Mouse (Mus musculus): ENCODE results near the gene Commd1. TPM values are rescaled to one million over a fixed set of nuclear protein-coding genes. Genes with fewer than 3 reads are reported as not detected.

The Commd1 gene
- polyA plus RNA-seq, 1 experiment from 2014 or later: 372 TPM

- Histone ChIP-seq H3K9me3 (no peaks in the 10 kb centered on the region), H3K4me1 (peaks cover 10% of the 10 kb centered on the region), H3K4me3 (no peak overlapping the region), H3K27me3 (no peaks in the 10 kb centered on the region), H3K27ac (no peak overlapping the region), H3K9ac (no peak overlapping the region), H3K4me2 (replicated peaks) (no peak overlapping the region), H3K36me3 (no peaks in the 10 kb centered on the region)
- WGBS: 81% methylated on average over 3 of the region's 3 CpGs
- no peak for ATAC-seq (ENCODE audit: low FRiP score, low read depth)
Measured at GRCm38 (mm10) chr11:22985510-22985909, 3.3 kb upstream of the Commd1 start.

GRCm38 (mm10) chr11:22982846-22983245 is 664 bp upstream of the Commd1 start:
- no peak overlapping the region for H3K4me3 ChIP-seq

GRCm38 (mm10) chr11:22981543-22981950 is 635 bp downstream of the Commd1 start:
- peak; percentile 14; the same call in 1 of the 2 replicates for ATAC-seq (ENCODE audit: low FRiP score, low read depth)

More at GRCm38 (mm10) chr11:22982846-22983245, 664 bp upstream of the Commd1 start:
- ATAC-seq (ENCODE audit: low FRiP score, low read depth): no peak
- 75% methylated on average over 6 of the region's 6 CpGs for WGBS
- H3K27ac ChIP-seq: no peak overlapping the region
- H3K27me3 ChIP-seq: no peaks in the 10 kb centered on the region
- no peak overlapping the region; the same call in 1 of the 2 replicates for H3K4me2 ChIP-seq (replicated peaks)
- H3K9me3 ChIP-seq: no peaks in the 10 kb centered on the region
- no peak overlapping the region for H3K9ac ChIP-seq
- peaks cover 14% of the 10 kb centered on the region for H3K36me3 ChIP-seq
- peaks cover 17% of the 10 kb centered on the region for H3K4me1 ChIP-seq

GRCm38 (mm10) chr11:22981041-22981440 is 1.1 kb downstream of the Commd1 start:
- Histone ChIP-seq H3K4me2 (replicated peaks) (peak overlapping the region; percentile 81), H3K27me3 (no peaks in the 10 kb centered on the region), H3K4me3 (peak overlapping the region; percentile 69), H3K9me3 (no peaks in the 10 kb centered on the region), H3K27ac (peak overlapping the region; percentile 96; the same call in 1 of the 2 replicates), H3K36me3 (peaks cover 32% of the 10 kb centered on the region), H3K4me1 (peaks cover 23% of the 10 kb centered on the region), H3K9ac (peak overlapping the region; percentile 84)
- no peak for ATAC-seq (ENCODE audit: low FRiP score, low read depth)
- 44% methylated on average over 4 of the region's 4 CpGs for WGBS

More at GRCm38 (mm10) chr11:22981543-22981950, 635 bp downstream of the Commd1 start:
- peak overlapping the region; percentile 96 for H3K27ac ChIP-seq
- 2% methylated on average over 12 of the region's 12 CpGs for WGBS
- H3K4me2 ChIP-seq (replicated peaks): peak overlapping the region; percentile 81
- peak overlapping the region; percentile 69 for H3K4me3 ChIP-seq
- peak overlapping the region; percentile 84 for H3K9ac ChIP-seq
- H3K36me3 ChIP-seq: peaks cover 27% of the 10 kb centered on the region
- H3K9me3 ChIP-seq: no peaks in the 10 kb centered on the region
- H3K4me1 ChIP-seq: peaks cover 20% of the 10 kb centered on the region
- no peaks in the 10 kb centered on the region for H3K27me3 ChIP-seq

- H3K36me3 ChIP-seq: peaks cover 40% of the 10 kb centered on the region
- H3K27ac ChIP-seq: no peak overlapping the region
- no peak overlapping the region for H3K4me2 ChIP-seq (replicated peaks)
- no peak for ATAC-seq (ENCODE audit: low FRiP score, low read depth)
- H3K9me3 ChIP-seq: peaks cover under 1% of the 10 kb centered on the region; the same call in 1 of the 2 replicates
- WGBS: 77% methylated on average over 1 of the region's 1 CpGs
- peaks cover 34% of the 10 kb centered on the region for H3K4me1 ChIP-seq
- H3K9ac ChIP-seq: no peak overlapping the region
- H3K27me3 ChIP-seq: no peaks in the 10 kb centered on the region
- no peak overlapping the region for H3K4me3 ChIP-seq
Measured at GRCm38 (mm10) chr11:22979221-22979620, 3.0 kb downstream of the Commd1 start.

GRCm38 (mm10) chr11:22978711-22979110 is 3.5 kb downstream of the Commd1 start:
- peaks cover 45% of the 10 kb centered on the region for H3K36me3 ChIP-seq
- no peak overlapping the region for H3K9ac ChIP-seq
- H3K27ac ChIP-seq: no peak overlapping the region
- H3K27me3 ChIP-seq: no peaks in the 10 kb centered on the region
- WGBS: 69% methylated on average over 1 of the region's 1 CpGs
- H3K9me3 ChIP-seq: peaks cover 5% of the 10 kb centered on the region
- H3K4me2 ChIP-seq (replicated peaks): no peak overlapping the region
- peaks cover 40% of the 10 kb centered on the region for H3K4me1 ChIP-seq
- H3K4me3 ChIP-seq: no peak overlapping the region
- ATAC-seq (ENCODE audit: low FRiP score, low read depth): no peak

- no peaks in the 10 kb centered on the region for H3K27me3 ChIP-seq
- WGBS: 91% methylated on average over 3 of the region's 3 CpGs
- H3K9me3 ChIP-seq: peaks cover 10% of the 10 kb centered on the region
- peaks cover 40% of the 10 kb centered on the region for H3K4me1 ChIP-seq
- no peak overlapping the region for H3K9ac ChIP-seq
- H3K27ac ChIP-seq: no peak overlapping the region
- H3K4me2 ChIP-seq (replicated peaks): no peak overlapping the region
- peaks cover 50% of the 10 kb centered on the region for H3K36me3 ChIP-seq
- ATAC-seq (ENCODE audit: low FRiP score, low read depth): no peak
- H3K4me3 ChIP-seq: no peak overlapping the region
Measured at GRCm38 (mm10) chr11:22978215-22978614, 4.0 kb downstream of the Commd1 start.

GRCm38 (mm10) chr11:22973599-22973998 is 8.6 kb downstream of the Commd1 start:
- H3K36me3 ChIP-seq: peaks cover 64% of the 10 kb centered on the region
- peak overlapping the region; percentile 63 for H3K4me2 ChIP-seq (replicated peaks)
- no peak overlapping the region; the same call in 1 of the 2 replicates for H3K27ac ChIP-seq
- peaks cover 36% of the 10 kb centered on the region for H3K9me3 ChIP-seq
- ATAC-seq (ENCODE audit: low FRiP score, low read depth): no peak
- peaks cover 23% of the 10 kb centered on the region for H3K4me1 ChIP-seq
- no peaks in the 10 kb centered on the region for H3K27me3 ChIP-seq
- WGBS: 48% methylated on average over 14 of the region's 14 CpGs
- peak overlapping the region; percentile 67 for H3K9ac ChIP-seq
- peak overlapping the region; percentile 58 for H3K4me3 ChIP-seq

- H3K27ac ChIP-seq: peak overlapping the region; percentile 15; the same call in 1 of the 2 replicates
- H3K36me3 ChIP-seq: peaks cover 62% of the 10 kb centered on the region
- H3K4me2 ChIP-seq (replicated peaks): peak overlapping the region; percentile 71
- H3K9ac ChIP-seq: peak overlapping the region; percentile 73
- peak overlapping the region; percentile 58 for H3K4me3 ChIP-seq
- H3K27me3 ChIP-seq: no peaks in the 10 kb centered on the region
- peaks cover 39% of the 10 kb centered on the region for H3K9me3 ChIP-seq
- peak; percentile 71 for ATAC-seq (ENCODE audit: low FRiP score, low read depth)
- WGBS: 54% methylated on average over 45 of the region's 46 CpGs
- H3K4me1 ChIP-seq: peaks cover 23% of the 10 kb centered on the region
Measured at GRCm38 (mm10) chr11:22972746-22973526, 9.2 kb downstream of the Commd1 start.

- WGBS: 46% methylated on average over 56 of the region's 56 CpGs
- ATAC-seq (ENCODE audit: low FRiP score, low read depth): peak; percentile 78
- Histone ChIP-seq H3K9me3 (peaks cover 47% of the 10 kb centered on the region), H3K36me3 (peaks cover 60% of the 10 kb centered on the region), H3K4me3 (peak within 1 kb of the TSS; percentile 58), H3K27me3 (no peaks in the 10 kb centered on the region), H3K9ac (peak within 1 kb of the TSS; percentile 73), H3K4me2 (replicated peaks) (peak within 1 kb of the TSS; percentile 71), H3K4me1 (peaks cover 23% of the 10 kb centered on the region), H3K27ac (peak within 1 kb of the TSS; percentile 15; the same call in 1 of the 2 replicates)
Measured at GRCm38 (mm10) chr11:22971835-22972709, 10.1 kb downstream of the Commd1 start, which contains the start of gene Zrsr1. TSS of gene Zrsr1 (plus strand) at chr11:22972005.

- no peaks in the 10 kb centered on the region for H3K27me3 ChIP-seq
- ATAC-seq (ENCODE audit: low FRiP score, low read depth): no peak
- peaks cover 53% of the 10 kb centered on the region for H3K36me3 ChIP-seq
- no peak overlapping the region for H3K4me2 ChIP-seq (replicated peaks)
- H3K4me3 ChIP-seq: no peak overlapping the region
- peaks cover 14% of the 10 kb centered on the region for H3K4me1 ChIP-seq
- H3K9ac ChIP-seq: no peak overlapping the region
- H3K9me3 ChIP-seq: peaks cover 57% of the 10 kb centered on the region
- H3K27ac ChIP-seq: no peak overlapping the region
- WGBS: 90% methylated on average over 1 of the region's 1 CpGs
Measured at GRCm38 (mm10) chr11:22970546-22970945, 11.6 kb downstream of the Commd1 start.

- peaks cover 8% of the 10 kb centered on the region for H3K4me1 ChIP-seq
- 62% methylated on average over 6 of the region's 6 CpGs for WGBS
- no peak overlapping the region for H3K9ac ChIP-seq
- H3K27ac ChIP-seq: no peak overlapping the region
- H3K4me2 ChIP-seq (replicated peaks): no peak overlapping the region
- no peak overlapping the region for H3K4me3 ChIP-seq
- H3K9me3 ChIP-seq: peaks cover 57% of the 10 kb centered on the region
- ATAC-seq (ENCODE audit: low FRiP score, low read depth): no peak
- H3K27me3 ChIP-seq: no peaks in the 10 kb centered on the region
- peaks cover 51% of the 10 kb centered on the region for H3K36me3 ChIP-seq
Measured at GRCm38 (mm10) chr11:22969486-22969885, 12.7 kb downstream of the Commd1 start.
